18 mouse cellular contexts compared by ENCODE assay signal in genomic region chr17:4654221-4654620, GRCm38 (mm10).
A peak's percentile ranks its signal among the peaks of the same experiment; 100 is the strongest.
DNase-seq lines count a peak whose midpoint lies in the region; ATAC-seq and TF ChIP-seq lines count a peak whose summit lies in the region.
"Had no signal": no experiment of that assay in that cellular context is flagged by ENCODE, and none has a peak within 500 bp of the region (broad histone marks: within the 10 kb centered on the region; RNA-seq: fewer than 3 reads in every experiment).

No protein-coding gene starts in this region.

- no peak for TF ChIP-seq CTCF in lung, postnatal 0 days (IDR thresholded peaks at IDR 0.05)

- H3K4me1 ChIP-seq in midbrain, embryonic 14.5 days (ENCODE audit: control insufficient read depth, insufficient read depth, low read length), result no peaks in the 10 kb centered on the region; the same call in 1 of the 2 replicates
- no peaks in the 10 kb centered on the region for H3K4me1 ChIP-seq in midbrain, embryonic 16.5 days (ENCODE audit: control insufficient read depth, insufficient read depth, low read length)
- no peaks in the 10 kb centered on the region for H3K4me1 ChIP-seq in lung, postnatal 0 days (ENCODE audit: insufficient read depth, low read depth, low read length)
- H3K4me1 ChIP-seq: embryonic facial prominence, embryonic 13.5 days; forebrain, embryonic 10.5 days; forebrain, embryonic 12.5 days had no signal

- no peak overlapping the region for H3K27ac ChIP-seq in midbrain, embryonic 14.5 days (replicated peaks; ENCODE audit: low read depth, low read length)
- H3K27ac ChIP-seq in midbrain, embryonic 16.5 days (ENCODE audit: low read length), result no peak overlapping the region
- H3K27ac ChIP-seq in lung, postnatal 0 days (ENCODE audit: low read length), result no peak overlapping the region
- H3K27ac ChIP-seq: embryonic facial prominence, embryonic 13.5 days; forebrain, embryonic 10.5 days; forebrain, embryonic 12.5 days had no signal

- no peak overlapping the region for H3K9ac ChIP-seq in midbrain, embryonic 14.5 days (replicated peaks; ENCODE audit: low read length)
- H3K9ac ChIP-seq in midbrain, embryonic 16.5 days (ENCODE audit: low read depth, low read length), result no peak overlapping the region
- H3K9ac ChIP-seq in lung, postnatal 0 days (replicated peaks; ENCODE audit: low read depth), result no peak overlapping the region
- H3K9ac ChIP-seq: embryonic facial prominence, embryonic 13.5 days; forebrain, embryonic 12.5 days had no signal

- no peaks in the 10 kb centered on the region for H3K27me3 ChIP-seq in midbrain, embryonic 14.5 days (ENCODE audit: control insufficient read depth, insufficient read depth, low read length)
- no peaks in the 10 kb centered on the region for H3K27me3 ChIP-seq in midbrain, embryonic 16.5 days (ENCODE audit: control insufficient read depth, insufficient read depth, low read depth, low read length)
- H3K27me3 ChIP-seq in lung, postnatal 0 days (replicated peaks; ENCODE audit: insufficient read depth, low read length), result no peaks in the 10 kb centered on the region
- H3K27me3 ChIP-seq: embryonic facial prominence, embryonic 13.5 days; forebrain, embryonic 12.5 days had no signal

- H3K36me3 ChIP-seq in midbrain, embryonic 14.5 days (ENCODE audit: control insufficient read depth, insufficient read depth, low read length), result no peaks in the 10 kb centered on the region
- H3K36me3 ChIP-seq in midbrain, embryonic 16.5 days (ENCODE audit: control insufficient read depth, insufficient read depth, low read length), result no peaks in the 10 kb centered on the region
- H3K36me3 ChIP-seq in lung, postnatal 0 days (ENCODE audit: insufficient read depth, low read length), result no peaks in the 10 kb centered on the region
- H3K36me3 ChIP-seq: embryonic facial prominence, embryonic 13.5 days; forebrain, embryonic 10.5 days; forebrain, embryonic 12.5 days had no signal

- no peak overlapping the region for H3K4me2 ChIP-seq in midbrain, embryonic 14.5 days (ENCODE audit: low read length)
- H3K4me2 ChIP-seq in midbrain, embryonic 16.5 days (ENCODE audit: low read length), result no peak overlapping the region
- no peak overlapping the region for H3K4me2 ChIP-seq in lung, postnatal 0 days (replicated peaks; ENCODE audit: low read depth, low read length)
- H3K4me2 ChIP-seq: embryonic facial prominence, embryonic 13.5 days; forebrain, embryonic 12.5 days had no signal

- peak; percentile 22 for DNase-seq in midbrain, embryonic 14.5 days
- DNase-seq in fat pad, adult 2 months (ENCODE audit: extremely low read depth, low read depth, low spot score), result peak; percentile 94
- no peak for DNase-seq in ovary, postnatal 36 days (ENCODE audit: low spot score)
- no peak for DNase-seq in lung, postnatal 0 days (ENCODE audit: low spot score)
- DNase-seq: adrenal gland, adult 2 months; adrenal gland, postnatal 10 days; adrenal gland, postnatal 25 days; cerebellum, adult 11-12 months; cerebellum, adult 2 months; cerebellum, adult 9-10 months; cerebellum, postnatal 10 days; cerebellum, postnatal 25 days had no signal

- no peak for ATAC-seq in midbrain, embryonic 14.5 days (ENCODE audit: low FRiP score, low TSS enrichment)
- no peak for ATAC-seq in midbrain, embryonic 16.5 days
- ATAC-seq in lung, postnatal 0 days, result no peak
- ATAC-seq: forebrain, embryonic 14.5 days; forebrain, embryonic 16.5 days had no signal

- 50% methylated on average over 3 of the region's 3 CpGs for WGBS in midbrain, embryonic 14.5 days
- WGBS in midbrain, embryonic 16.5 days, result 61% methylated on average over 3 of the region's 3 CpGs
- WGBS in lung, postnatal 0 days, result 76% methylated on average over 3 of the region's 3 CpGs

- H3K4me3 ChIP-seq in midbrain, embryonic 14.5 days (replicated peaks; ENCODE audit: low read depth, low read length), result no peak overlapping the region
- no peak overlapping the region for H3K4me3 ChIP-seq in midbrain, embryonic 16.5 days (ENCODE audit: low read depth, low read length)
- no peak overlapping the region for H3K4me3 ChIP-seq in lung, postnatal 0 days (ENCODE audit: low read depth, low read length)
- H3K4me3 ChIP-seq: embryonic facial prominence, embryonic 13.5 days; forebrain, embryonic 10.5 days; forebrain, embryonic 12.5 days had no signal

- no peaks in the 10 kb centered on the region for H3K9me3 ChIP-seq in midbrain, embryonic 14.5 days (ENCODE audit: control insufficient read depth, low read length)
- H3K9me3 ChIP-seq in midbrain, embryonic 16.5 days (replicated peaks; ENCODE audit: control insufficient read depth, low read length, poor library complexity, severe bottlenecking), result no peaks in the 10 kb centered on the region
- no peaks in the 10 kb centered on the region for H3K9me3 ChIP-seq in lung, postnatal 0 days (ENCODE audit: low read length)
- H3K9me3 ChIP-seq: embryonic facial prominence, embryonic 13.5 days; forebrain, embryonic 10.5 days; forebrain, embryonic 12.5 days had no signal

- no peak for TF ChIP-seq EP300 in lung, postnatal 0 days (IDR thresholded peaks at IDR 0.05)

Comparison
In these comparisons a context has a peak if more than half of its experiments do, and no peak if none do; other contexts are left out.
1. DNase-seq: peak in midbrain, embryonic 14.5 days (single experiment) and fat pad, adult 2 months (single experiment); none in ovary, postnatal 36 days (single experiment) and lung, postnatal 0 days (single experiment).